Mouse (Mus musculus) testis, postnatal 10 days (tissue): ENCODE data around the gene Kctd17.

Experiments used
- DNase-seq: peaks from one replicate; pipeline ENCODE4 v3.0.0; 2021; ENCODE audit warnings: low spot score

Kctd17 gene

GRCm38 (mm10) chr15:78414157-78414556 lies 14.2 kb upstream of the Kctd17 start:
- no peak for DNase-seq

GRCm38 (mm10) chr15:78416937-78417336 lies 11.4 kb upstream of the Kctd17 start:
- peak; percentile 72 for DNase-seq

- no peak for DNase-seq
These were observed 8.0 kb upstream of the Kctd17 start for GRCm38 (mm10) chr15:78420395-78420794.

- peak; percentile 95 for DNase-seq
These were observed 6.1 kb upstream of the Kctd17 start for GRCm38 (mm10) chr15:78422046-78422956.

GRCm38 (mm10) chr15:78424507-78424906 lies 3.9 kb upstream of the Kctd17 start:
- no peak for DNase-seq

- DNase-seq: no peak
These were observed 3.1 kb upstream of the Kctd17 start for GRCm38 (mm10) chr15:78425230-78425629.

- no peak for DNase-seq
These were observed 735 bp downstream of the Kctd17 start for GRCm38 (mm10) chr15:78429139-78429459.

GRCm38 (mm10) chr15:78429871-78430622 lies 1.7 kb downstream of the Kctd17 start:
- no peak for DNase-seq

- no peak for DNase-seq
These were observed 2.5 kb downstream of the Kctd17 start for GRCm38 (mm10) chr15:78430874-78431273.

- no peak for DNase-seq
These were observed 3.3 kb downstream of the Kctd17 start for GRCm38 (mm10) chr15:78431541-78432121.

- DNase-seq: peak; percentile 74
These were observed 6.6 kb downstream of the Kctd17 start for GRCm38 (mm10) chr15:78434896-78435520.

GRCm38 (mm10) chr15:78435681-78436080 lies 7.3 kb downstream of the Kctd17 start:
- DNase-seq: no peak

GRCm38 (mm10) chr15:78436380-78437192 lies 8.2 kb downstream of the Kctd17 start:
- peak; percentile 97 for DNase-seq

GRCm38 (mm10) chr15:78437237-78438017 lies 9.1 kb downstream of the Kctd17 start:
- peak; percentile 87 for DNase-seq

- DNase-seq: peak; percentile 70
These were observed 9.6 kb downstream of the Kctd17 start for GRCm38 (mm10) chr15:78438018-78438394.

- no peak for DNase-seq
These were observed 10.1 kb downstream of the Kctd17 start for GRCm38 (mm10) chr15:78438505-78438904.

GRCm38 (mm10) chr15:78438973-78439372 lies 10.6 kb downstream of the Kctd17 start:
- DNase-seq: no peak

GRCm38 (mm10) chr15:78442231-78442630 lies 13.9 kb downstream of the Kctd17 start:
- DNase-seq: no peak

- no peak for DNase-seq
These were observed 15.5 kb downstream of the Kctd17 start for GRCm38 (mm10) chr15:78443857-78444256.

GRCm38 (mm10) chr15:78447121-78447520 lies 18.8 kb downstream of the Kctd17 start:
- no peak for DNase-seq
